Comparison of ENCODE assay signal across 20 mouse cellular contexts in the genomic region with DNA sequence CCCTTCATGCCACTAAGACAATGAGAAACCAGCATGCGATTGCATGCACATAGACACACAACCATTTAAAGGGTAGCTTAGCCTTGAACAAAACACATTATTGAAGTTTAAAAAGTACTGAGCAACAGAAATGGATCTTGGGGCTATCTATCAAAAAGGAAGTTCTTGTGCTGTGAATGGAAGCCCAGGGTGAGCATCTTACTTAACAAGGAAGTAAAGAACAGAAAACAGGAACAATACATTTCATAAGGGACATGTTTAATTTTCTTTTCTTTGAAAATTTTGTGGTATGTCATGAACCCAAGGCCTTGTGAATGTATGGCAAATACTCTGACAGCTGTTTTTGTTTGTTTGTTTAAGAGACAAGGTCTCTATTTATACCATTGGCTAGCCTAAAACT. TPM values are rescaled to one million over a fixed set of nuclear protein-coding genes. Genes with fewer than 3 reads are reported as not detected.
DNase-seq lines count a peak whose midpoint lies in the region; ATAC-seq and TF ChIP-seq lines count a peak whose summit lies in the region.
"Had no signal": no experiment of that assay in that cellular context is flagged by ENCODE, and none has a peak within 500 bp of the region (broad histone marks: within the 10 kb centered on the region; RNA-seq: fewer than 3 reads in every experiment).

No protein-coding gene starts in this region.

- H3K4me2 ChIP-seq in liver, postnatal 0 days (ENCODE audit: low read depth, low read length): no peak overlapping the region
- H3K4me2 ChIP-seq in liver, embryonic 12.5 days: no peak overlapping the region
- H3K4me2 ChIP-seq: embryonic facial prominence, embryonic 15.5 days; heart, embryonic 13.5 days; hindbrain, embryonic 12.5 days had no signal

- no peak for TF ChIP-seq CTCF in liver, postnatal 0 days (IDR thresholded peaks at IDR 0.05; ENCODE audit: low read depth)

- no peak for ATAC-seq in liver, postnatal 0 days
- ATAC-seq in liver, embryonic 12.5 days: no peak
- ATAC-seq in neutrophil, adult 5-6 weeks (ENCODE audit: extremely low read depth, insufficient number of reproducible peaks, low FRiP score, poor library complexity, severe bottlenecking): 0 out of 2 replicates have a peak, but pooled peaks have one; percentile 33
- ATAC-seq: forebrain, embryonic 16.5 days; hindbrain, embryonic 16.5 days; inflammation-experienced regulatory T-cells, adult 6 months had no signal

- no peaks in the 10 kb centered on the region for H3K79me2 ChIP-seq in macrophage (ENCODE audit: inconsistent target)

- DNase-seq in liver, postnatal 0 days: no peak
- peak; percentile 36 for DNase-seq in MEL-GATA-1-ER (ENCODE audit: extremely low read depth, low read depth)
- DNase-seq in kidney, postnatal 25 days: no peak
- no peak for DNase-seq in neural tube, embryonic 10.5 days (ENCODE audit: extremely low spot score, low spot score)
- no peak for DNase-seq in thymus, postnatal 0 days (ENCODE audit: low spot score)
- DNase-seq: adrenal gland, postnatal 10 days; cerebellum, adult 2 months; cerebellum, postnatal 10 days; embryo, embryonic 11 days; gastrocnemius, postnatal 14 days; heart, postnatal 4 days had no signal

- no peak overlapping the region for H3K9ac ChIP-seq in liver, postnatal 0 days (replicated peaks)
- no peak overlapping the region for H3K9ac ChIP-seq in liver, embryonic 12.5 days
- H3K9ac ChIP-seq: embryonic facial prominence, embryonic 15.5 days; heart, embryonic 13.5 days; hindbrain, embryonic 12.5 days had no signal

- peaks cover 47% of the 10 kb centered on the region for H3K36me3 ChIP-seq in liver, postnatal 0 days (replicated peaks; ENCODE audit: insufficient read depth, low read length)
- H3K36me3 ChIP-seq in liver, embryonic 12.5 days: peaks cover 91% of the 10 kb centered on the region
- H3K36me3 ChIP-seq in macrophage (ENCODE audit: inconsistent target): peaks cover 25% of the 10 kb centered on the region

- 0 out of 2 replicates have a peak overlapping the region, but pooled peaks have one; percentile 17 for H3K27ac ChIP-seq in liver, postnatal 0 days (ENCODE audit: low read depth)
- H3K27ac ChIP-seq in liver, embryonic 12.5 days: no peak overlapping the region
- peak overlapping the region; percentile 74 for H3K27ac ChIP-seq in macrophage
- H3K27ac ChIP-seq: embryonic facial prominence, embryonic 15.5 days; heart, embryonic 13.5 days; hindbrain, embryonic 12.5 days had no signal

- H3K9me3 ChIP-seq in liver, postnatal 0 days (ENCODE audit: low read length): no peaks in the 10 kb centered on the region
- H3K9me3 ChIP-seq in liver, embryonic 12.5 days (replicated peaks): no peaks in the 10 kb centered on the region
- H3K9me3 ChIP-seq: embryonic facial prominence, embryonic 15.5 days; heart, embryonic 13.5 days; hindbrain, embryonic 12.5 days had no signal

- WGBS in liver, postnatal 0 days (ENCODE audit: insufficient replicate concordance): 79% methylated on average over 1 of the region's 1 CpGs
- 88% methylated on average over 1 of the region's 1 CpGs for WGBS in liver, embryonic 12.5 days (ENCODE audit: insufficient replicate concordance)
- WGBS in macrophage (ENCODE audit: missing documents): 88% methylated on average over 1 of the region's 1 CpGs

- no peak for TF ChIP-seq EP300 in liver, postnatal 0 days (IDR thresholded peaks at IDR 0.05; ENCODE audit: low read depth)

- H3K27me3 ChIP-seq in liver, postnatal 0 days (ENCODE audit: insufficient read depth, low read length): no peaks in the 10 kb centered on the region
- no peaks in the 10 kb centered on the region for H3K27me3 ChIP-seq in liver, embryonic 12.5 days (replicated peaks)
- H3K27me3 ChIP-seq: embryonic facial prominence, embryonic 15.5 days; heart, embryonic 13.5 days; hindbrain, embryonic 12.5 days had no signal

- H3K4me3 ChIP-seq in liver, postnatal 0 days (ENCODE audit: low read depth, low read length): no peak overlapping the region
- no peak overlapping the region for H3K4me3 ChIP-seq in liver, embryonic 12.5 days
- no peak overlapping the region for H3K4me3 ChIP-seq in macrophage (ENCODE audit: inconsistent target)
- H3K4me3 ChIP-seq: embryonic facial prominence, embryonic 15.5 days; heart, embryonic 13.5 days; hindbrain, embryonic 12.5 days had no signal

- H3K4me1 ChIP-seq in liver, postnatal 0 days (ENCODE audit: insufficient read depth): no peaks in the 10 kb centered on the region
- H3K4me1 ChIP-seq in liver, embryonic 12.5 days: peaks cover 4% of the 10 kb centered on the region; the same call in 1 of the 2 replicates
- H3K4me1 ChIP-seq: embryonic facial prominence, embryonic 15.5 days; heart, embryonic 13.5 days; hindbrain, embryonic 12.5 days had no signal

RNA-seq across cellular contexts. Expression of gene Rpf2, which starts 17.1 kb away (rescaled TPM):
- polyA plus RNA-seq in liver, postnatal 0 days (2015; fragmentation: Nextera tagmentation; extraction: Ambion mirVana): 23.7 and 24.1 TPM in 2 replicates
- polyA plus RNA-seq in liver, embryonic 12.5 days (2016; fragmentation: Nextera tagmentation; extraction: Ambion mirVana): 71.2 and 72.4 TPM in 2 replicates
- total RNA-seq in macrophage (2018; cell fraction: chromatin; rRNA removed): 10 to 100 TPM in 7 of 26 experiments, 1 to 10 TPM in 19; 2.2 to 14.4 (median 7.6) TPM
- total RNA-seq in macrophage (2018; cell fraction: cytosol; rRNA removed): 10 to 100 TPM in 25 of 26 experiments, 1 to 10 TPM in 1; 8.5 to 30.6 (median 23.3) TPM
- total RNA-seq in macrophage (2018; cell fraction: nucleus; rRNA removed): 10 to 100 TPM in 8 of 26 experiments, 1 to 10 TPM in 18; 2.6 to 19.8 (median 7.4) TPM
- 15.7 to 56.1 TPM (median 40.4 TPM) in 3 replicates for polyA plus RNA-seq in macrophage (2018)
- total RNA-seq in neutrophil, adult 5-6 weeks (2017): 27.7 and 31.8 TPM in 2 replicates
- polyA plus RNA-seq in thymus, postnatal 0 days (2015; fragmentation: Nextera tagmentation; extraction: Ambion mirVana): 94.7 and 98.0 TPM in 2 replicates

RNA-seq across cellular contexts. Expression of gene Gtf3c6, which starts 28.2 kb away (rescaled TPM):
- polyA plus RNA-seq in liver, postnatal 0 days (2015; fragmentation: Nextera tagmentation; extraction: Ambion mirVana): 23.7 and 28.3 TPM in 2 replicates
- polyA plus RNA-seq in liver, embryonic 12.5 days (2016; fragmentation: Nextera tagmentation; extraction: Ambion mirVana): 58.3 and 62.7 TPM in 2 replicates
- total RNA-seq in macrophage (2018; cell fraction: chromatin; rRNA removed): 10 to 100 TPM in 12 of 26 experiments, 1 to 10 TPM in 14; 2.0 to 22.6 (median 8.2) TPM
- total RNA-seq in macrophage (2018; cell fraction: cytosol; rRNA removed): 10 to 100 TPM; 18.4 to 41.7 (median 31.5) TPM
- 10 to 100 TPM in 14 of 26 experiments, 1 to 10 TPM in 12; 3.2 to 31.0 (median 10.3) TPM for total RNA-seq in macrophage (2018; cell fraction: nucleus; rRNA removed)
- polyA plus RNA-seq in macrophage (2018): 30.1 to 131 TPM (median 49.8 TPM) in 3 replicates
- 47.5 and 59.8 TPM in 2 replicates for total RNA-seq in neutrophil, adult 5-6 weeks (2017)
- 69.9 and 74.1 TPM in 2 replicates for polyA plus RNA-seq in thymus, postnatal 0 days (2015; fragmentation: Nextera tagmentation; extraction: Ambion mirVana)
